Mouse (Mus musculus): Measurements from ENCODE around the gene Vmn1r227. TPM values are rescaled to one million over a fixed set of nuclear protein-coding genes. Genes with fewer than 3 reads are reported as not detected.

The Vmn1r227 gene
- not detected in 2 replicates for polyA plus RNA-seq (2015; fragmentation: Nextera tagmentation; extraction: Ambion mirVana)

- Histone ChIP-seq H3K9me3 (ENCODE audit: control insufficient read depth, low read length) (no peaks in the 10 kb centered on the region), H3K27me3 (ENCODE audit: control insufficient read depth, insufficient read depth, low read depth, low read length) (no peaks in the 10 kb centered on the region), H3K4me1 (replicated peaks; ENCODE audit: control insufficient read depth, insufficient read depth, low read length) (no peaks in the 10 kb centered on the region), H3K4me2 (ENCODE audit: low read depth, low read length) (no peak within 1 kb of the TSS), H3K4me3 (ENCODE audit: low read length) (no peak within 1 kb of the TSS), H3K27ac (ENCODE audit: low read length) (no peak within 1 kb of the TSS), H3K36me3 (ENCODE audit: control insufficient read depth, insufficient read depth, low read length) (no peaks in the 10 kb centered on the region), H3K9ac (ENCODE audit: low read length) (no peak within 1 kb of the TSS)
- ATAC-seq (ENCODE audit: low read depth): no peak
- 17% methylated on average over 1 of the region's 1 CpGs for WGBS
These were observed at the start of gene Vmn1r227 for GRCm38 (mm10) chr17:20729543-20729942. Gene Vmn1r227 (plus strand): TSS chr17:20729843.

GRCm38 (mm10) chr17:20682543-20682942, 47.1 kb upstream of the Vmn1r227 start, which contains the start of gene Vmn1r226:
Gene Vmn1r226 (plus strand): TSS chr17:20682843.
- no peak for ATAC-seq (ENCODE audit: low read depth)
- no peak within 1 kb of the TSS for H3K9ac ChIP-seq (ENCODE audit: low read length)
- H3K4me3 ChIP-seq (ENCODE audit: low read length): no peak within 1 kb of the TSS
- H3K36me3 ChIP-seq (ENCODE audit: control insufficient read depth, insufficient read depth, low read length): no peaks in the 10 kb centered on the region
- no peaks in the 10 kb centered on the region for H3K4me1 ChIP-seq (replicated peaks; ENCODE audit: control insufficient read depth, insufficient read depth, low read length)
- no peaks in the 10 kb centered on the region for H3K9me3 ChIP-seq (ENCODE audit: control insufficient read depth, low read length)
- no peak within 1 kb of the TSS for H3K27ac ChIP-seq (ENCODE audit: low read length)
- no peak within 1 kb of the TSS for H3K4me2 ChIP-seq (ENCODE audit: low read depth, low read length)
- H3K27me3 ChIP-seq (ENCODE audit: control insufficient read depth, insufficient read depth, low read depth, low read length): no peaks in the 10 kb centered on the region

DNA sequence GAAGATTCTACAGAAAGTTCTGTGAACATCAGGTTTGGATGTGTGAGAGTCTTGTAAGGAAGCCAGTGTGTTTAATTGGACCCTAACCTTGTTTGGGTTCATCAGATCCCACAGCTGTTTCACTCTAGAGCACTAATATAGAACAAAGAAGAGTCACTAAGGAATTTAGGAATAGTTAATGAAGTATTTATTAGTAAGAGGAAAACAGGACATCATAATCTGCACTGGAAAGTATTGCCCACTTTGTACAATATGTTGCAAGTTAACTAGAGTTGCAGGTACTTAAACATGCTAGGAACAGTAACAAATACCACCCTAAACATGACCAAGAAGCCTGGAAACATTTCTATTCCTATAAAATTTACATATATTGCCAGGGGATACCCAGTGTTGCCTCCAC, 56.4 kb downstream of the Vmn1r227 start, which contains the start of gene Vmn1r228:
Gene Vmn1r228 (minus strand): TSS at position 101 of the 400 bp plus-strand sequence.
- Histone ChIP-seq H3K4me1 (replicated peaks; ENCODE audit: control insufficient read depth, insufficient read depth, low read length) (no peaks in the 10 kb centered on the region), H3K27ac (ENCODE audit: low read length) (no peak within 1 kb of the TSS), H3K4me2 (ENCODE audit: low read depth, low read length) (no peak within 1 kb of the TSS), H3K9me3 (ENCODE audit: control insufficient read depth, low read length) (no peaks in the 10 kb centered on the region), H3K4me3 (ENCODE audit: low read length) (no peak within 1 kb of the TSS), H3K9ac (ENCODE audit: low read length) (no peak within 1 kb of the TSS), H3K36me3 (ENCODE audit: control insufficient read depth, insufficient read depth, low read length) (no peaks in the 10 kb centered on the region), H3K27me3 (ENCODE audit: control insufficient read depth, insufficient read depth, low read depth, low read length) (no peaks in the 10 kb centered on the region)
- ATAC-seq (ENCODE audit: low read depth): no peak

Other genes starting within 250 kb of the Vmn1r227 start
- gene Vmn2r108, start 248.5 kb upstream of the Vmn1r227 start, polyA plus RNA-seq (2015; fragmentation: Nextera tagmentation; extraction: Ambion mirVana): not detected in 2 replicates
- gene Vmn1r225, start 231.7 kb upstream of the Vmn1r227 start, polyA plus RNA-seq (2015; fragmentation: Nextera tagmentation; extraction: Ambion mirVana): not detected in 2 replicates
- not detected in 2 replicates for gene Vmn2r109, start 165.1 kb upstream of the Vmn1r227 start, polyA plus RNA-seq (2015; fragmentation: Nextera tagmentation; extraction: Ambion mirVana)
- 0.03 TPM in 1 of 2 replicates, not detected in the other for gene Vmn2r110, start 133.4 kb upstream of the Vmn1r227 start, polyA plus RNA-seq (2015; fragmentation: Nextera tagmentation; extraction: Ambion mirVana)
- not detected in 2 replicates for gene Fpr-rs3, start 105.0 kb upstream of the Vmn1r227 start, polyA plus RNA-seq (2015; fragmentation: Nextera tagmentation; extraction: Ambion mirVana)
- not detected in 2 replicates for gene Vmn1r226, start 47.0 kb upstream of the Vmn1r227 start, polyA plus RNA-seq (2015; fragmentation: Nextera tagmentation; extraction: Ambion mirVana)
- gene Vmn1r228, start 56.3 kb downstream of the Vmn1r227 start, polyA plus RNA-seq (2015; fragmentation: Nextera tagmentation; extraction: Ambion mirVana): not detected in 2 replicates
- not detected in 2 replicates for gene Vmn1r229, start 81.7 kb downstream of the Vmn1r227 start, polyA plus RNA-seq (2015; fragmentation: Nextera tagmentation; extraction: Ambion mirVana)
- not detected in 2 replicates for gene Vmn1r230, start 110.6 kb downstream of the Vmn1r227 start, polyA plus RNA-seq (2015; fragmentation: Nextera tagmentation; extraction: Ambion mirVana)
- gene Vmn1r231, start 175.2 kb downstream of the Vmn1r227 start, polyA plus RNA-seq (2015; fragmentation: Nextera tagmentation; extraction: Ambion mirVana): not detected in 2 replicates
- not detected in 2 replicates for gene Vmn1r232, start 189.9 kb downstream of the Vmn1r227 start, polyA plus RNA-seq (2015; fragmentation: Nextera tagmentation; extraction: Ambion mirVana)
- gene Ppp2r1a, start 215.5 kb downstream of the Vmn1r227 start, polyA plus RNA-seq (2015; fragmentation: Nextera tagmentation; extraction: Ambion mirVana): 362 and 364 TPM in 2 replicates